Mouse (Mus musculus) cortical plate, adult 2 months (tissue): ENCODE measurements around the gene Gtsf1.

Experiments
- CTCF ChIP-seq: fragments of 200-500 bp; IDR thresholded peaks from 2 replicates; pipeline ENCODE4 v1.5.1; 2011; ENCODE audit warnings: mild to moderate bottlenecking, control low read depth, low read length; ENCODE audit not compliant: insufficient read depth; ENCODE audit errors: extremely low read depth
- POLR2A ChIP-seq: fragments of 200-500 bp; IDR thresholded peaks from 2 replicates; pipeline ENCODE4 v1.6.1; 2011; ENCODE audit warnings: mild to moderate bottlenecking, low read length, control low read depth; ENCODE audit not compliant: insufficient read depth; ENCODE audit errors: extremely low read depth

GRCm38 (mm10) chr15:103362333-103362732, 67.9 kb downstream of the Gtsf1 start:
- no peak for TF ChIP-seq CTCF
- TF ChIP-seq POLR2A = no peak
